In genomic region chr5:131928696-131929095, GRCm38 (mm10) we compare ENCODE assay signal across 13 mouse cellular contexts.
"Had no signal": no experiment of that assay in that cellular context is flagged by ENCODE, and none has a peak within 500 bp of the region (broad histone marks: within the 10 kb centered on the region; RNA-seq: fewer than 3 reads in every experiment).

No protein-coding gene starts in this region.

- DNase-seq: kidney, adult 8-10 months; kidney, postnatal 10 days; kidney, postnatal 36 days; liver, embryonic 13.5 days; lung, adult 2 months; lung, postnatal 14 days; lung, postnatal 4 days; thymus, adult 18-20 months; thymus, postnatal 36 days had no signal

- H3K36me3 ChIP-seq: kidney, embryonic 15.5 days; liver, embryonic 13.5 days; midbrain, embryonic 12.5 days; neural tube, embryonic 12.5 days; neural tube, embryonic 15.5 days had no signal

- H3K4me2 ChIP-seq: kidney, embryonic 15.5 days; liver, embryonic 13.5 days; midbrain, embryonic 12.5 days; neural tube, embryonic 12.5 days; neural tube, embryonic 15.5 days had no signal

- H3K27me3 ChIP-seq: kidney, embryonic 15.5 days; liver, embryonic 13.5 days; midbrain, embryonic 12.5 days; neural tube, embryonic 12.5 days; neural tube, embryonic 15.5 days had no signal

- H3K27ac ChIP-seq: kidney, embryonic 15.5 days; liver, embryonic 13.5 days; midbrain, embryonic 12.5 days; neural tube, embryonic 12.5 days; neural tube, embryonic 15.5 days had no signal

- H3K4me1 ChIP-seq: kidney, embryonic 15.5 days; liver, embryonic 13.5 days; neural tube, embryonic 12.5 days had no signal

- H3K4me3 ChIP-seq: kidney, embryonic 15.5 days; liver, embryonic 13.5 days; midbrain, embryonic 12.5 days; neural tube, embryonic 12.5 days; neural tube, embryonic 15.5 days had no signal

- H3K9ac ChIP-seq: kidney, embryonic 15.5 days; liver, embryonic 13.5 days; midbrain, embryonic 12.5 days; neural tube, embryonic 12.5 days; neural tube, embryonic 15.5 days had no signal

- H3K9me3 ChIP-seq: kidney, embryonic 15.5 days; liver, embryonic 13.5 days; midbrain, embryonic 12.5 days; neural tube, embryonic 12.5 days; neural tube, embryonic 15.5 days had no signal
